Mouse (Mus musculus): Measurements from ENCODE around the gene Acan.

DNA sequence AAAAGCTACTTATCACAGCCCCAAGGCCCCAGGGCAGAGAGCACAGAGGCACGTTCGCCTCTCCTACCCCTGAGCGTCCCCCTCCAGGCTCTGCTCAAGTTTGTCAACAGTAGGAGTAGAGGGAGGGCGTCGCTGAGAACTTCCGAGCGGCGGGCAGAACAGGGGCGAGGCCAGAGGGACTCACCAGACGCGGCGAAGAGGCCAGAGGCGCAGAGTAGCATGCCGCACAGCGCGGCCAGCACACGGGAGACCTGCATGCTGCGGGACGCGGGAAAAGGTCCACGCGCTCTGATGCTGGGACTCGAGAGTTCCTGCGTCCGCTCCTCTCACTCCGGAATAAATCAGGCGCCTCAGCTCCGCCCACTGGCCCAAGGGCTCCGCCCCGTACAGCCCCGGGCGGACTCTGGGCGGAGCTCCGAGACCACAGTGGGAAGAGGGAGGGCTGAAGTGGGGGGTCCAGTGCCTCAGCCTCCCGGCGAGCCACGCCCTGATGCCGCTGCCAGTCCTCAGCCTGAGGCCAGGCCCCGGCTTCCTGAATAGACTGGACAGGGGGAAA is 95.5 kb downstream of the Acan start, which contains the start of gene Mfge8:
- TF ChIP-seq CTCF (IDR thresholded peaks at IDR 0.05; ENCODE audit: borderline replicate concordance, extremely low read depth, insufficient read depth, insufficient read length) (no peak), POLR2A (IDR thresholded peaks at IDR 0.05; ENCODE audit: borderline replicate concordance, extremely low read depth, insufficient read depth, insufficient read length, poor library complexity, severe bottlenecking) (no peak)
